Mouse (Mus musculus) kidney, embryonic 16.5 days (tissue): ENCODE results near the gene Adgrl3. TPM values are rescaled to one million over a fixed set of nuclear protein-coding genes. Genes with fewer than 3 reads are reported as not detected.

Source experiments
- ATAC-seq: fragments of 200-750 bp; cut with Nextera tagmentation; 2 replicates; pipeline ENCODE4 v1.8.0; 2017; ENCODE audit warnings: moderate TSS enrichment; ENCODE audit not compliant: low FRiP score, low TSS enrichment
- H3K27ac ChIP-seq: fragments of 300-500 bp; sonication (generic); 2 replicates; pipeline ENCODE4 v1.5.1; 2014; ENCODE audit warnings: low read length
- H3K27me3 ChIP-seq: fragments of 300-500 bp; sonication (generic); 2 replicates; pipeline ENCODE4 v1.6.1; 2014; ENCODE audit warnings: low read length, control low read depth, mixed read lengths; ENCODE audit not compliant: insufficient read depth
- H3K36me3 ChIP-seq: fragments of 300-500 bp; sonication (generic); 2 replicates; pipeline ENCODE4 v1.6.1; 2014; ENCODE audit warnings: low read length, control low read depth, mixed read lengths; ENCODE audit not compliant: insufficient read depth
- H3K4me1 ChIP-seq: fragments of 300-500 bp; sonication (generic); 2 replicates; pipeline ENCODE4 v1.6.1; 2014; ENCODE audit warnings: low read length, control low read depth, mixed read lengths; ENCODE audit not compliant: insufficient read depth
- H3K4me2 ChIP-seq: fragments of 300-500 bp; sonication (generic); replicated peaks from 2 replicates; pipeline ENCODE4 v1.6.1; 2014; ENCODE audit warnings: low read depth, low read length
- H3K4me3 ChIP-seq: fragments of 300-500 bp; sonication (generic); 2 replicates; pipeline ENCODE4 v1.5.1; 2014; ENCODE audit warnings: mild to moderate bottlenecking, low read length
- H3K9ac ChIP-seq: fragments of 300-500 bp; sonication (generic); replicated peaks from 2 replicates; pipeline ENCODE4 v1.6.1; 2014; ENCODE audit warnings: low read length
- H3K9me3 ChIP-seq: fragments of 300-500 bp; sonication (generic); 2 replicates; pipeline ENCODE4 v1.6.1; 2016; ENCODE audit warnings: low read length, control low read depth
- WGBS: fragments of 180-500 bp; shearing (Covaris S2); extraction: QIAGEN DNeasy Blood & Tissue Kit; methylation state at CpG from one replicate; pipeline ENCODE4 v1.1.7; 2014; 5-methylcytosine and 5-hydroxymethylcytosine counted together
- polyA plus RNA-seq: library from polyadenylated mRNA; unstranded; fragments of >200 nt; fragmentation: Nextera tagmentation; extraction: Ambion mirVana; gene quantifications from 2 replicates; pipeline ENCODE4 v1.2.1, GENCODE M21; 2015

The Adgrl3 gene
- polyA plus RNA-seq, 1 experiment from 2014 or later: 12.7 TPM

DNA sequence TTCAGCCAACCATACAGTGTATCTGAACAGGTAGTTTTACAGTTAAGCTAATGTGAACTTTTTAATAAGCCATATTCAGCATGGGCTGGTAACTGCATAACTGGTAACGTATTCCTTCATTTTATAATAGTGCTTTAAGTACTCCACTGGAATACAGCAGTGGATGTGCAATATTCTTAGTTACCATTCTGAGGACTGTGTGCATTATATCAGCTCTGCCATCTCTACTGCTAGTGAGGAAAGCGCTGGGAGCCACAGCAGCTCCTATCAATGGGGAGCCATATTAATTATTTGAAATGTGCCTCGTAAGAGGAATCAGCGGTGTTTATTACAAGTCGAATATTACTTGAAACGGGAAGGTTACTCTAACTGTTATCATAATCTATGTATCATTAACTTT is 539.0 kb downstream of the Adgrl3 start:
- no peak for ATAC-seq
- no peak overlapping the region for H3K4me3 ChIP-seq
- no peaks in the 10 kb centered on the region for H3K27me3 ChIP-seq
- H3K4me1 ChIP-seq: no peaks in the 10 kb centered on the region
- no peaks in the 10 kb centered on the region for H3K9me3 ChIP-seq
- no peak overlapping the region for H3K4me2 ChIP-seq
- no peak overlapping the region for H3K9ac ChIP-seq
- no peak overlapping the region for H3K27ac ChIP-seq
- no peaks in the 10 kb centered on the region for H3K36me3 ChIP-seq
- 76% methylated on average over 6 of the region's 6 CpGs for WGBS

DNA sequence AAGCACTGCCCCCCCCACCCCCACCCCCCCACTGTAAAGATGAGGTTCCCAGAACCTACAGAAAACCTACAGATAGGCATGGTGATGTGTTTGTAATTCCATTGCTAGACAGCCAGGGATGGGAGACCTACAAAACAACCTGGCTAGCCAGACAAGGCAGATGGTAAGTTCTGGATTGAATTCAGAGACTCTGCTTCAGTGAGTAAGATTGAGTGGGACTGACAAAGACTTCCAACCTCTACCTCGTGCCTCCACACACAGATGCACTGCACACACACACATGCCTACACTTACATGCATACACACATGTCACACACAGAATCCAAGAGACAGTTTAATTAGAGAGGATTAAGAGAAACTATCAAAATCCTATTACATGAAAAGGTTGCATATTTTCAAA is 544.4 kb downstream of the Adgrl3 start:
- H3K27me3 ChIP-seq: no peaks in the 10 kb centered on the region
- 36% methylated on average over 1 of the region's 1 CpGs for WGBS
- H3K36me3 ChIP-seq: no peaks in the 10 kb centered on the region
- ATAC-seq: no peak
- no peak overlapping the region for H3K4me3 ChIP-seq
- H3K4me1 ChIP-seq: 0 out of 2 replicates have a peak, but pooled peaks cover 3% of the 10 kb centered on the region
- no peak overlapping the region for H3K9ac ChIP-seq
- H3K9me3 ChIP-seq: no peaks in the 10 kb centered on the region
- H3K4me2 ChIP-seq: no peak overlapping the region
- no peak overlapping the region for H3K27ac ChIP-seq

DNA sequence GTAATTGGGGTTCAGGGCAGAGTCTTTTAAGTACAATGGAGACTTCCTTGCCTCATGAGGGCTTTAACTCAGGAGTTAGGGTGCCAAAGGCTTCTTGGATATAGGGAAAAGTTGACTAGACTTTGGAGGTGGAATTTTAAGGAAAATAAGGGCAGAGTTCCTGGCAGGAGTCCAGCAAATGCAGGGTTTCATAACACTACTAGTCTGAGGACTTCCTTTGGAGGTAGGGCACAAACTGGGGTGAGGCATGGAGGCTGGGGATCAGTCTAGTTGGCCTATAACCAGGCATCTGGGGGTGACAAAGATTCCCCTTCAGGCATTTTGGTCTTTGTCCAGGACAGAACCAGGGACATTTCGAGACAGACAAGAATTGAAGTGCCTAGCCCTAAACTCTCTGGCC is 546.6 kb downstream of the Adgrl3 start:
- Histone ChIP-seq H3K4me2 (no peak overlapping the region), H3K9ac (no peak overlapping the region), H3K27ac (no peak overlapping the region), H3K27me3 (no peaks in the 10 kb centered on the region), H3K9me3 (no peaks in the 10 kb centered on the region), H3K36me3 (no peaks in the 10 kb centered on the region), H3K4me1 (0 out of 2 replicates have a peak, but pooled peaks cover 3% of the 10 kb centered on the region), H3K4me3 (no peak overlapping the region)
- WGBS: 96% methylated on average over 1 of the region's 1 CpGs
- ATAC-seq: no peak

DNA sequence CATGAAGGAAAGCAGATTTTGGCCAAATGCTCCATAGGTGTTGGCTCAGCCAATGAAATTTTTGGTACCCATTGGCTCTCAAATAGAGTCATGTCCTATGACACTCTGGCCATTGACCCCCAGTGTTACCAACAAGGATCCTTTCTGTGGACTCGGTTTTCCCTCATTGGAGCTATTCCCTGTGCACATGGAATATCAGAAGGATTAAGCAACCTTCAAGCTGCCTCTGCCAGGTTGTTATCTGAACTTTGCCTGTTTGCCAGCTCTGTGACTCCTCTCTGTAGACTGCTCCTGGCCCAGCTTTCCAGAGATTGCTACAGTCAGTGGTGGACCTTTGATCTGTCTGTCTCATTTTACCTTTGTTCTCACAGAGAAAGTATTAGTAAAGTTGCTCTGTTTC is 548.8 kb downstream of the Adgrl3 start:
- Histone ChIP-seq H3K9ac (no peak overlapping the region), H3K9me3 (no peaks in the 10 kb centered on the region), H3K27me3 (no peaks in the 10 kb centered on the region), H3K36me3 (no peaks in the 10 kb centered on the region), H3K4me3 (no peak overlapping the region), H3K27ac (no peak overlapping the region), H3K4me2 (no peak overlapping the region), H3K4me1 (0 out of 2 replicates have a peak, but pooled peaks cover 3% of the 10 kb centered on the region)
- ATAC-seq: no peak
- 79% methylated on average over 1 of the region's 1 CpGs for WGBS

DNA sequence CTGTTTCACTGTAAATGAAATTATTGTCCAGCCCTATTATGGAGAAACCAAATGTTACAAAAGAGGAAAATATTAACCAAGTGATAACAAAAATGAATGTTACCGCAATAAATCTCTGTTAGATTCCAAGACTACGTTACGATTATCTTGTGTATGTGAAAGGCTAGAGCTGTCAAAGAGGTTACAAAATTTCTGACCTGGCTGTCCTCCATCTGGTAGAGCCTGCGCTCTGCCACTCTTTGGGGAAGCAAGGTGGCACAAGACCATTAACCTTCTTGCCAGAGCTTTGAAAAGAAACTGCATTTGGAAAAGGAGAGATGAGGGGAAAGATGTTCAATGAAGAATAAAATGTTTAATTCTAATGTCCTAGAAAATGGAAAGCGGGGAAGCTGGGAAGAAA is 562.9 kb downstream of the Adgrl3 start:
- H3K36me3 ChIP-seq: no peaks in the 10 kb centered on the region
- H3K4me2 ChIP-seq: no peak overlapping the region
- no peaks in the 10 kb centered on the region for H3K9me3 ChIP-seq
- H3K27ac ChIP-seq: no peak overlapping the region
- no peaks in the 10 kb centered on the region for H3K4me1 ChIP-seq
- no peak overlapping the region for H3K4me3 ChIP-seq
- WGBS: 83% methylated on average over 5 of the region's 5 CpGs
- no peak for ATAC-seq
- no peaks in the 10 kb centered on the region for H3K27me3 ChIP-seq
- H3K9ac ChIP-seq: no peak overlapping the region

DNA sequence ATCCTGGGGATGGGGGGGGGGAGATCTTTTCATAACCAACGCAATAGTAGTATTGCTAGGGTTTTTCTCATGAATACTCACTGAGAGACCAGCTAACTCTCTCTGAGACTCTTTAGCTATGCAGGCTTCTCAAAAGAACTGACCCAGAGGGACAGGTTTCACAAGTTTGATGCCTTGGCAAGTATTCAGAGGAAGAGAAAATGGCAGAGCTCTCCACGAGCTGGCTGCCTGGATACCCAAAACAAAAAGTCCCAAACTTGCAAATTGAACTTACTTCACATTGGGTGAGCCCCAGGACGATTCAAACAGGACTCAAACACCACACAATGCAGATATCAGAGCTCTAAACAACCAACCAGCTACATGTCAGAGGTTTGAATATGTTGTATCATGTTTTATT is 563.5 kb downstream of the Adgrl3 start:
- Histone ChIP-seq H3K4me2 (no peak overlapping the region), H3K27ac (no peak overlapping the region), H3K4me1 (no peaks in the 10 kb centered on the region), H3K27me3 (no peaks in the 10 kb centered on the region), H3K9ac (no peak overlapping the region), H3K36me3 (no peaks in the 10 kb centered on the region), H3K4me3 (no peak overlapping the region), H3K9me3 (no peaks in the 10 kb centered on the region)
- no peak for ATAC-seq
- 56% methylated on average over 3 of the region's 3 CpGs for WGBS

DNA sequence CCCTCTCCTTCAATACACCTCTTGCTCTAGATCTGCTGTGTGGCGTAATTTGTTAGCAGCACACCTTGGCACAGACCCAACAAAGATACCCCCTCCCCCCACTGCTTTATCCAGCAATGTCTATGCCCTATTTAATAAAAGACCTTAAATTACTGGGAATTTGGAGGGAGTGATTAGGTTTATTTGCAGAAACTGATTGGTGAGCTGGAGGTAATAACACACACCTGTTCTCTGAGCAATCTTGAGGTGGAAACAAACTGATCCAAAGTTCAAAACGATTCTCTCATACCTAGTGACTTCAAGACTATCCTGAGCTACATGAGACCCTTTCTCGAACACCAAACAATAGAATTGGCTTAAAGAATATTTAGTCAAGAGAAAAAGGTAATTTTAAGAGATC is 565.0 kb downstream of the Adgrl3 start:
- no peaks in the 10 kb centered on the region for H3K4me1 ChIP-seq
- H3K27ac ChIP-seq: no peak overlapping the region
- no peak for ATAC-seq
- no peaks in the 10 kb centered on the region for H3K36me3 ChIP-seq
- H3K27me3 ChIP-seq: no peaks in the 10 kb centered on the region
- no peak overlapping the region for H3K9ac ChIP-seq
- no peak overlapping the region for H3K4me3 ChIP-seq
- 87% methylated on average over 3 of the region's 3 CpGs for WGBS
- H3K4me2 ChIP-seq: no peak overlapping the region
- H3K9me3 ChIP-seq: no peaks in the 10 kb centered on the region

DNA sequence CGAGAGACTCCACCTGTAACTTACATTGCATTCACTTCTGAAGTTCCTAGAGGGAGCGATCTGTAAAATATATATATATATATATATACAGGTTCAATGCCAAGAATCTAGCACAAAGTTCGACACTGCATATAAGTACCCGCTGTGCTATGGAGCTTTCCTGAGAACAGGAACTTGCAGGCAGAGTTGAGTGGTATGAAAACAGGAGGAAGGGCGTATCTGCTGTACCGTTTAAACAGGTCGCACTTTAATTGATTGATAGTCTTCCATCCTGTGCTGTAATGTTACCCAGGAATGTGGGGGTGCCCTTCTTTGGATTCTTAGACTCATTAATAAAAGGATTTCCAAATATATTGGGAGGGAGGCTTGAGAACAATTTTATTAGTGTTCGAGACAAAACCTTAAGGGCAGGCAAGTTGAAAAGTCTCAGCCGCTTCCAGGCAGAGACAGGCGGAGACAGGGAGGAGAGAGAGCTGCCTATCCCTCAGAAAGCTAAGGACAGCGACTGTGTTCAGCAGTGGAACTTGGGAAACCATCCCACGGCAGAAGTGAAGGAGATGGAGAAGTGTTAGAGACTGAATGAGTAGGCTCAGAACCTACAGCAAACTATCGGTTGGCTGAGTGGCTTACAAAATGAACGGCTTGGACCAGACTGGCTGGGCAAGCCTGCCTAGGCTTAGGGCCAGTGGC is 570.2 kb downstream of the Adgrl3 start:
- ATAC-seq: peak; percentile 81
- WGBS: 39% methylated on average over 14 of the region's 14 CpGs

DNA sequence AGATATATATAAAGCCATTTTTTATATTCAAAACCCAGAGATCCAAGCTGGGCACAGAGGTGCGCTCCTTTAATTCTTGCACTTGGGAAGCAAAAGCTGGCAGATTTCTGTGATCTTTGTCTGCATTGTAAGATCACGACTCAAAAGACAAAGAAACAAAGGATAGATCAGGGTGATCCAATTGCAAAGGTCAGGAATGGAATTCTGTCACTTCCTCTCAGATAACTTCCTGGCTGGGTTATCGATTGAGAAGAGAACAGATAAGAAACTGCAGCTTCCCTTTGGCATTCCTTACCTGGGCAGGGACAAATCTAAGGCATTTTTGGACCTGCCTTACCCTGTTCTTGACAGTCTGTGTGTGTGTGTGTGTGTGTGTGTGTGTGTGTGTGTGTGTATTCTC is 571.5 kb downstream of the Adgrl3 start:
- H3K4me3 ChIP-seq: no peak overlapping the region
- 54% methylated on average over 3 of the region's 3 CpGs for WGBS
- H3K36me3 ChIP-seq: no peaks in the 10 kb centered on the region
- no peaks in the 10 kb centered on the region for H3K9me3 ChIP-seq
- ATAC-seq: no peak
- H3K27ac ChIP-seq: no peak overlapping the region
- no peak overlapping the region for H3K4me2 ChIP-seq
- H3K27me3 ChIP-seq: no peaks in the 10 kb centered on the region
- no peak overlapping the region for H3K9ac ChIP-seq
- peaks cover 9% of the 10 kb centered on the region; the same call in 1 of the 2 replicates for H3K4me1 ChIP-seq

More for the DNA sequence above, 570.2 kb downstream of the Adgrl3 start:
- H3K9me3 ChIP-seq: no peaks in the 10 kb centered on the region
- no peak overlapping the region for H3K4me3 ChIP-seq
- 0 out of 2 replicates have a peak overlapping the region, but pooled peaks have one; percentile 31 for H3K4me2 ChIP-seq
- no peaks in the 10 kb centered on the region for H3K36me3 ChIP-seq
- H3K27me3 ChIP-seq: no peaks in the 10 kb centered on the region
- no peak overlapping the region for H3K27ac ChIP-seq
- no peak overlapping the region for H3K9ac ChIP-seq
- peaks cover 9% of the 10 kb centered on the region; the same call in 1 of the 2 replicates for H3K4me1 ChIP-seq

DNA sequence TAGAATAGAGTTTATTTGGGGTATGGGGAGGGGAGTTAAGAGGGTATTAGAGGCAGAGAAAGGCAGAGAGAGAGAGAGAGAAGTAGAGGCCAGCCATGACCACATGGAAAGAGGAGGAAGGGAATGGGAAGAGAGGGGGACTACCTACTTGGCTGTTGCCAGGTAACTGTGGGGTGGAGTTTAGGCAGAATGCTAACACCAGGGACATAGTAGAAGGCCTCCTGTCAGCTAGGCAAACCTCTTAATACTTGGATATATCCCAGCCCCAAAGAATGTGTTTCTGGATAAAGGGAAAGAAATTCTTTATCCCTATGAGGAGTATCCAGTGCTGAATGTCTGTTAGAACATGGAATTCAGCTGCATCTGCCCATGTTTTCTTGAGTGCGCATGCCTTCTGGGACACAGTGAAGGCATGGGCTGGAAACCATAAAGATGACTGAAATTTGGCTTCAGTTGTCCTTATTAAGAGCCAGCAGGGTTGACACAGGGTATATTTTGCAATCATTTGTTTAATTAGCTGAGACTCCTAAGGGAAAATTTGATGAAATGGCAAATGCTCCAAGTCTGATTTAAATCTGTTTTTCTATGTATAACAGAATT is 573.6 kb downstream of the Adgrl3 start:
- H3K27ac ChIP-seq: no peak overlapping the region
- H3K36me3 ChIP-seq: no peaks in the 10 kb centered on the region
- no peak overlapping the region for H3K4me2 ChIP-seq
- no peak overlapping the region for H3K4me3 ChIP-seq
- H3K9ac ChIP-seq: no peak overlapping the region
- WGBS: 76% methylated on average over 1 of the region's 1 CpGs
- H3K4me1 ChIP-seq: peaks cover 9% of the 10 kb centered on the region; the same call in 1 of the 2 replicates
- no peaks in the 10 kb centered on the region for H3K27me3 ChIP-seq
- H3K9me3 ChIP-seq: no peaks in the 10 kb centered on the region
- ATAC-seq: no peak
